Mouse (Mus musculus) midbrain, embryonic 10.5 days (tissue): ENCODE results near the gene Spata2. TPM values are rescaled to one million over a fixed set of nuclear protein-coding genes. Genes with fewer than 3 reads are reported as not detected.
A peak's percentile ranks its signal among the peaks of the same experiment; 100 is the strongest.

Experiments used
- DNase-seq: peaks from one replicate; pipeline ENCODE4 v3.0.0-alpha.2; 2017; ENCODE audit warnings: low spot score
- H3K27ac ChIP-seq: fragments of 300-500 bp; sonication (generic); replicated peaks from 2 replicates; pipeline ENCODE4 v1.5.1; 2016; ENCODE audit warnings: mild to moderate bottlenecking
- H3K27me3 ChIP-seq: fragments of 300-500 bp; sonication (generic); 2 replicates; pipeline ENCODE4 v1.6.1; 2016; ENCODE audit warnings: low read depth, mild to moderate bottlenecking; ENCODE audit not compliant: poor library complexity, severe bottlenecking
- H3K36me3 ChIP-seq: fragments of 300-500 bp; sonication (generic); 2 replicates; pipeline ENCODE4 v1.6.1; 2016; ENCODE audit warnings: mild to moderate bottlenecking, moderate library complexity
- H3K4me1 ChIP-seq: fragments of 300-500 bp; sonication (generic); 2 replicates; pipeline ENCODE4 v1.6.1; 2016
- H3K4me3 ChIP-seq: fragments of 300-500 bp; sonication (generic); 2 replicates; pipeline ENCODE4 v1.5.1; 2016; ENCODE audit warnings: mild to moderate bottlenecking, moderate library complexity
- H3K9me3 ChIP-seq: fragments of 300-500 bp; sonication (generic); replicated peaks from 2 replicates; pipeline ENCODE4 v1.6.1; 2016; ENCODE audit warnings: mild to moderate bottlenecking
- WGBS: fragments of 180-500 bp; shearing (Covaris S2); methylation state at CpG from one replicate; pipeline ENCODE4 v1.1.7; 2016; 5-methylcytosine and 5-hydroxymethylcytosine counted together
- polyA plus RNA-seq: library from polyadenylated mRNA; unstranded; fragments of >200 nt; fragmentation: Nextera tagmentation; extraction: Ambion mirVana; gene quantifications from 2 replicates; pipeline ENCODE4 v1.2.1, GENCODE M21; 2016

Spata2 gene
- polyA plus RNA-seq, 1 experiment from 2014 or later: 19.1 TPM

DNA sequence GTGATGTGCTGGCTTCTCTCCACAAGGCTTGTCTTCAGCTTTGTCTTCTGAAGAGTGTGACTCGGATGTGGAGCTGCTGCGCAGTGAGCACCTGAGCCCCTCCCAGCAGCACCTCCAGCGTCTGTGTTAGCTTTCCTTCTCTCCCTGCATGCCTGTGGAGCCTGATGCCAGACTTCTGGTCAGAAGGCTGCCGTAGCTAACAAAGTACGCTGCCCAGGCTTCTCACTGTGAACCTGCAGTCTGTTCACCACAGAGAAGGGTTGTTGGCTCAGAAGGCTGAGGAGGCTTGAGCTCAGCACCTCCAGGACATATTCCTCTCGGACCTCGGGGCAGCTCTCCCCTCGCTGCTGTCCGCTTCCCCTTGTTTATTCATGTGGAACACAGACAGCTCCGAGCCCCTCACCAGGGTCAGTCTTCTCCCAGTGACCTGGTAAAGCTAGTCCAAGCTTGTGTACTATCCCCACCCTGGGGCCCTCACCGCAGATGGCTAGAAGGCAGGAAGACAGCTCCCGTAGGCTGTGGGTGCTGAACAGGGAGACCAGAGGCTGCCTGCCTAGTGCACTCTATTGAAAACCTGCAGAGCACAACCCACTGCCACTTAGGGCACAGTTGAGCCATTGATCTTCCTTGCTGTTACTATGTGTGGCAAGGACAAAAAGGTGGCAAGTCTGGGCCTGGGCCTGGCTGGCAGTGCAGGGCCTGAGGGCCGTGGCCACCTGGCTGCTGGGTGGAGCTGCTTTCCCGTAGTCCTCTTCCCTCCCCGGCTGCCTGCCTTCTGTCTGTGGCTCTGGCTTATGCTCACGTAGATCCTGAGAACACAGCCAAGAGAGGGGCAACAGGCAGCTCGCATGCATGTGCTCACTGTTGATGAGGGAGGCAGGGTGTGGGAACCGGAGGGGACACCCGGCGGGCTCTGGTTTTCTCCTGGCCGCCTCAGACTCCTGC is 43.1 kb downstream of the Spata2 start:
- 89% methylated on average over 21 of the region's 21 CpGs for WGBS
- Histone ChIP-seq H3K4me3 (no peak overlapping the region), H3K36me3 (peaks cover 91% of the 10 kb centered on the region), H3K27ac (no peak overlapping the region), H3K27me3 (no peaks in the 10 kb centered on the region), H3K4me1 (0 out of 2 replicates have a peak, but pooled peaks cover 6% of the 10 kb centered on the region), H3K9me3 (no peaks in the 10 kb centered on the region)
- no peak for DNase-seq

DNA sequence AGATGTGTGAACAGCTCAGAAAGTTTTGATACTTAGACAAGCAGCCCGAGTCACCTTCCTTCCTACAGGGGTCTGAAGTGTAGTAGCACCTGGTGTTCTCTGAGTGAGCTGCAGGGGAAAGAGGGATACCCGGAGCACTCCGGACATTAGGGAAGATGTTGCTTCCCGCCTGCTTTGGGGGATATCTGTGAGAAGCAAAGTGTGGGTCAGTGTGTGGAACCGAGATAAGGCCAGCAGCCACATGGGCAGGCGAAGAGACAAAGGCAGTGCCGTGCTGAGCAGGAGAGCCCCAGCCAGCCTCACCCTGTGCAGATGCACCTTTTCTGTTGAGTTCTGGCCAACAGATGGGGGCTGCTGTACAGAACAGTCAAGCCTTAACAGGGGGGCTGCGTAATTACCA is 45.1 kb downstream of the Spata2 start:
- no peaks in the 10 kb centered on the region for H3K27me3 ChIP-seq
- no peak overlapping the region; the same call in 1 of the 2 replicates for H3K27ac ChIP-seq
- H3K4me1 ChIP-seq: 0 out of 2 replicates have a peak, but pooled peaks cover 6% of the 10 kb centered on the region
- H3K4me3 ChIP-seq: no peak overlapping the region
- WGBS: 96% methylated on average over 8 of the region's 8 CpGs
- no peaks in the 10 kb centered on the region for H3K9me3 ChIP-seq
- H3K36me3 ChIP-seq: peaks cover 91% of the 10 kb centered on the region
- DNase-seq: no peak

GRCm38 (mm10) chr2:167447207-167447606 is 45.5 kb downstream of the Spata2 start:
- peaks cover 93% of the 10 kb centered on the region for H3K36me3 ChIP-seq
- H3K4me1 ChIP-seq: 0 out of 2 replicates have a peak, but pooled peaks cover 6% of the 10 kb centered on the region
- 93% methylated on average over 7 of the region's 7 CpGs for WGBS
- no peak for DNase-seq
- H3K4me3 ChIP-seq: no peak overlapping the region
- H3K27ac ChIP-seq: no peak overlapping the region
- H3K27me3 ChIP-seq: no peaks in the 10 kb centered on the region
- H3K9me3 ChIP-seq: no peaks in the 10 kb centered on the region

DNA sequence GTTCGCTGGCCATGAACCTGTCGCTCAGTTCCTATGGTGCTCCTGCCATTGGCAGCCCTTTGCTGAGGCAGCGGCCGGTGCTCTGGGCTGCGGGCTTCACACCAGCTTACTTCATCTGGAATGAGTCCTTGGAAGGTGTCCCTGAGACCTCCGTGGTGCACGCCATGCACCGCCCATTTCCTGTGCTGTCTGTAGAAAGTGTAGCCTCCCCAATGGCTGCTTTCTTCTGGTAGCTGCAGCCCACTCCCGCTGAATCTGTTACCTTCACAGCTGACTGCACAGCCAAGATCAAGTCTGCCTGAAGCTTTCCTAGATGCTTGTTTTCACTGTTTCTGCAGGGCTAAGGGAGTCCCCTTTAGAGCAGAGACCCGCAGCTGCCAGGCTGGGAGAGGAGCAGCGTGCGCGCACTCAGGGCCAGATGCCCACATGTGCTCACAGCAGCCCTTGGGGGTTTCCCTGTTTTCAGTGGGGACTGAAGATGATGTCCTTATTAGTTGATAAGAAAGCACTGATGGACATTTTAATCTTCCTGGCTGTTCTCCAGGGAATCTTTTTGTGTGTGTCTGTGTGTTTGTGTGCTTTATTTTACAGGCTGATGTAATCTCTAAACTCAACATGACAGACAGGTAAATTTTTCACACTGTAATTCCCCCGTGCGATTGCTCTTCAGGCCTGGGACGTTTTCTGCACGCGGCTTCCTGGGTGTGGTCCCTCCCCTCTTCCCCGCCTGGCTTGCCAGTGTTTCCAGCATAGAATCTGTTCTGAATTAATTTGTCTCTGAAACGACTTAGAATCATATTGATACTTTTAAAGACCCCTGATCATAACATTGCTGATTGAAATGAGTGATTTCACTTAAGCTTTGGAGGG is 46.5 kb downstream of the Spata2 start:
- 91% methylated on average over 20 of the region's 20 CpGs for WGBS
- no peak for DNase-seq

GRCm38 (mm10) chr2:167443411-167444193 is 49.1 kb downstream of the Spata2 start:
- Histone ChIP-seq H3K36me3 (peaks cover 95% of the 10 kb centered on the region), H3K27ac (no peak overlapping the region), H3K27me3 (no peaks in the 10 kb centered on the region), H3K4me1 (0 out of 2 replicates have a peak, but pooled peaks cover 6% of the 10 kb centered on the region), H3K9me3 (no peaks in the 10 kb centered on the region), H3K4me3 (no peak overlapping the region)
- WGBS: 97% methylated on average over 4 of the region's 4 CpGs
- DNase-seq: no peak

More for the DNA sequence above, 46.5 kb downstream of the Spata2 start:
- Histone ChIP-seq H3K9me3 (no peaks in the 10 kb centered on the region), H3K36me3 (peaks cover 96% of the 10 kb centered on the region), H3K4me3 (no peak overlapping the region), H3K27me3 (no peaks in the 10 kb centered on the region), H3K27ac (no peak overlapping the region), H3K4me1 (0 out of 2 replicates have a peak, but pooled peaks cover 6% of the 10 kb centered on the region)

GRCm38 (mm10) chr2:167439422-167439821 is 53.3 kb downstream of the Spata2 start:
- Histone ChIP-seq H3K4me3 (no peak overlapping the region), H3K27ac (no peak overlapping the region), H3K4me1 (no peaks in the 10 kb centered on the region), H3K27me3 (no peaks in the 10 kb centered on the region), H3K36me3 (peaks cover 94% of the 10 kb centered on the region), H3K9me3 (no peaks in the 10 kb centered on the region)
- WGBS: 96% methylated on average over 3 of the region's 3 CpGs
- no peak for DNase-seq

- H3K9me3 ChIP-seq: no peaks in the 10 kb centered on the region
- peaks cover 87% of the 10 kb centered on the region for H3K36me3 ChIP-seq
- no peaks in the 10 kb centered on the region for H3K27me3 ChIP-seq
- H3K27ac ChIP-seq: no peak overlapping the region
- no peak for DNase-seq
- 93% methylated on average over 5 of the region's 5 CpGs for WGBS
- no peak overlapping the region for H3K4me3 ChIP-seq
- H3K4me1 ChIP-seq: no peaks in the 10 kb centered on the region
Observed at GRCm38 (mm10) chr2:167436371-167436770, 56.3 kb downstream of the Spata2 start.

- H3K9me3 ChIP-seq: no peaks in the 10 kb centered on the region
- 94% methylated on average over 2 of the region's 2 CpGs for WGBS
- H3K4me1 ChIP-seq: no peaks in the 10 kb centered on the region
- no peak for DNase-seq
- H3K36me3 ChIP-seq: peaks cover 86% of the 10 kb centered on the region
- no peak overlapping the region for H3K4me3 ChIP-seq
- no peak overlapping the region for H3K27ac ChIP-seq
- H3K27me3 ChIP-seq: no peaks in the 10 kb centered on the region
Observed at GRCm38 (mm10) chr2:167435631-167436030, 57.1 kb downstream of the Spata2 start.

- WGBS: 94% methylated on average over 6 of the region's 6 CpGs
- H3K36me3 ChIP-seq: peaks cover 85% of the 10 kb centered on the region
- H3K27me3 ChIP-seq: no peaks in the 10 kb centered on the region
- DNase-seq: no peak
- no peak overlapping the region for H3K4me3 ChIP-seq
- H3K9me3 ChIP-seq: no peaks in the 10 kb centered on the region
- H3K4me1 ChIP-seq: no peaks in the 10 kb centered on the region
- H3K27ac ChIP-seq: no peak overlapping the region
Observed at GRCm38 (mm10) chr2:167434570-167434969, 58.1 kb downstream of the Spata2 start.

GRCm38 (mm10) chr2:167431418-167431776 is 61.3 kb downstream of the Spata2 start:
- no peak for DNase-seq
- WGBS: 82% methylated on average over 7 of the region's 7 CpGs
- Histone ChIP-seq H3K27me3 (no peaks in the 10 kb centered on the region), H3K9me3 (no peaks in the 10 kb centered on the region), H3K4me1 (no peaks in the 10 kb centered on the region), H3K36me3 (peaks cover 87% of the 10 kb centered on the region), H3K4me3 (no peak overlapping the region), H3K27ac (peak overlapping the region; percentile 42; the same call in 1 of the 2 replicates)
